Mouse (Mus musculus) yolk sac, embryonic 10.5 days (tissue): Measurements from ENCODE around the gene Pla2g6.

Source experiments
- DNase-seq: peaks from one replicate; pipeline ENCODE4 v3.0.0-alpha.2; 2017; ENCODE audit warnings: low spot score

Pla2g6 gene

GRCm38 (mm10) chr15:79328058-79328938, at the start of gene Pla2g6:
Pla2g6 (minus strand) TSS chr15:79328390.
- peak; percentile 100 for DNase-seq

GRCm38 (mm10) chr15:79377681-79378080, 49.5 kb upstream of the Pla2g6 start:
- no peak for DNase-seq

DNA sequence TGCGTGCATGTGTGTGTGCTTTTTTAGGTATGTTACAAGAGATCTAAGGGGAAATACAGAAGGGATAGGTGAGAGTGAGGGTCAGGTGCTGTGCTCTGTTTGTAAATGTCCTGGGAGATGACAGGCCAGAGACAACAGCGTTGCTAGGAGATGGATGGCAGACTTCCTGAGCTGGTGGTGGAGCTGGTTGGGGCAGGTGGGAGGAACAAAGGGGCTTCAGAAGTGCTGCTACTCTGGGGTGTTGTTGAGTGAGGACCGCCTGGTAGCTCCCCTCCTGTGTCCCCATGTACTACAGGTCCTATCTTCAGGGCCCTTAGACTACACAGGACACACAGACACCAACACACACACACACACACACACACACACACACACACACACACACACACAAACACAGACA, 46.6 kb upstream of the Pla2g6 start:
- no peak for DNase-seq

GRCm38 (mm10) chr15:79370281-79370843, 42.2 kb upstream of the Pla2g6 start:
- DNase-seq: no peak

GRCm38 (mm10) chr15:79369452-79370280, 41.5 kb upstream of the Pla2g6 start:
- peak; percentile 64 for DNase-seq

DNA sequence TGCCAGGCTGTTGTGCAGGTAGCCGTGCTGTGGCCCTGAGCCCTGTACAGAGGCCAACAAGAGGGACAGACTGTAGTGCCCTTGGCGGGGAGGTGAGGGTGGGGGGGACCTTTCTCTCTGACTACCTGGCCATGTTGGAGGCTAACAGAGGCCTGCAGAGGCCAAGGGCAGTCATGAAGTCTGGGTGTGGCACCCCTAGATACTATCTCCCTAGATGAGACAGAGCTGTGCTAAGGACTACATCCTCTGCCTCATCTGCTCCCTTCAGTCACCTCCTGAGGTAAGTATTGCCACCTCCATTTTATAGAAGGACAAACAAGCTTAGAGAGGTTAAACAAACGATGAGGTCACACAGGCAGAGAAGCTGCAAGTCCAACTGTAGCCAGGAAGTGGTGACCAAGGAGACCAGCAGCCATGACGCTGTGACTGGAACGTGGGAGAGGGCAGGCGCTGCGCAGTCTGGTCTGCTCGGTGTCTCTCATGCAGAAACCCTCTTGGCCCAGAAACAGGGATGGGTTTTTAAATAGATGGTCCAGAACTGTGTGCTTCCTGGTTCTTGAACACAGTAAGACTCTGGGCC, 40.8 kb upstream of the Pla2g6 start:
- peak; percentile 44 for DNase-seq

- DNase-seq: peak; percentile 75
Observed at GRCm38 (mm10) chr15:79368313-79368811, 40.2 kb upstream of the Pla2g6 start.

DNA sequence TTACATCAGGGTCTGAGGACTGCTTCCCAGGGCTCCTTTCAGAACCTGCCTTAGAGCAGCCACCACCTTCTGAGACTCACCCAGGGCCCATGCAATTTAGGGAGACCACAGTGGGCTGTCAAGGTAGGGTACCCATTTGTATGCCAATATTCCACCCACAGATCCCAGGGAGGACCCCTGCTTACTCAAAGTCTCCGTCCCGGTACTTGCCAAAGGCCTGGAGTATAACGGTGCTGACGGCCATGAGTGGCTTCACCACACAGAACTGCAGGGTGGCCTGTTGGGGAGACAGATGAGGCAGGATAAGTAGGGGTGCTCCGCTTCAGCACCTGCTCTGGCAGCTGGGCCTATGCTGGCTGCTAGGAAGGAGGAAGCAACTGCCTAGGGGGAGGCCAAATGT, 38.2 kb upstream of the Pla2g6 start:
- no peak for DNase-seq

- DNase-seq: no peak
Observed at GRCm38 (mm10) chr15:79365068-79365467, 36.9 kb upstream of the Pla2g6 start.

DNA sequence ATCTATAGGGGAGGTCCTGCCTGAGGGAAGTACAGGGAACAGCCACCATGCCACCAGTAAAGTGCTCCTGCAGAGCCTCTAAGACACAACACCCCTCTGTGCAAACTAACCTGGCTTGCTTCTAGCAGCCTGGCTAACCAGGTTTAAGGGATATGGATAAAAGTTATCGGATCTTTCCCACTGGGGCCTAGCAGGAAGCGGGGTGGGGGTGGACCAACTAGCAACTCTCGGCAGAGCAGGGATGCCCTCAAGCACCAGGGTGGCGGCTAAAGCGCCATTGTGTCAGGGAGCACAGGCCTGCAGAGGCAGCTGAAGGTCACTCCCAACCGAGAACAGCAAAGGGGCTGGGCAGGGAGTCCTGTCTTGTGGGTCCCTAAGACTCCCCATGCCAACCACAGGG, 35.9 kb upstream of the Pla2g6 start:
- DNase-seq: no peak

GRCm38 (mm10) chr15:79361023-79361422, 32.8 kb upstream of the Pla2g6 start:
- no peak for DNase-seq

DNA sequence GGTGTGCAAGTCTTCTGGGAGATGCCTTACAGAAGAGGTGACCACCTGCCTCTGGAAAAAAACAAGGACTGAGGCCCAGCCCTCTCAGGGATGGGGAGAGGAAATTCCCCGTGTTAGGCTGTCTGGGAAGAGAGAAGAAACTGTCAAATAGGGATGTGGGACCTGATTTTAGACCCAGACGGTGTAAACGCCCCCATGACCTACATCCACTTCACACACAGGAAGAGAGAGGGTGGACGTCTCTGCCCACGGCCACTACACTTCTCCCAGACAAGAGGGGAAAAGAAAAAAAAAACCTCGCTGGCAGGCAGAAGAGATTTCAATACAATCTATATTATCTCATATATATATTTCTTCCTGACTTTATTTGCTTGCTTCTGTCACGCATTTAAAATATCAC, 32.2 kb upstream of the Pla2g6 start:
- DNase-seq: no peak

GRCm38 (mm10) chr15:79359954-79360353, 31.8 kb upstream of the Pla2g6 start:
- no peak for DNase-seq

DNA sequence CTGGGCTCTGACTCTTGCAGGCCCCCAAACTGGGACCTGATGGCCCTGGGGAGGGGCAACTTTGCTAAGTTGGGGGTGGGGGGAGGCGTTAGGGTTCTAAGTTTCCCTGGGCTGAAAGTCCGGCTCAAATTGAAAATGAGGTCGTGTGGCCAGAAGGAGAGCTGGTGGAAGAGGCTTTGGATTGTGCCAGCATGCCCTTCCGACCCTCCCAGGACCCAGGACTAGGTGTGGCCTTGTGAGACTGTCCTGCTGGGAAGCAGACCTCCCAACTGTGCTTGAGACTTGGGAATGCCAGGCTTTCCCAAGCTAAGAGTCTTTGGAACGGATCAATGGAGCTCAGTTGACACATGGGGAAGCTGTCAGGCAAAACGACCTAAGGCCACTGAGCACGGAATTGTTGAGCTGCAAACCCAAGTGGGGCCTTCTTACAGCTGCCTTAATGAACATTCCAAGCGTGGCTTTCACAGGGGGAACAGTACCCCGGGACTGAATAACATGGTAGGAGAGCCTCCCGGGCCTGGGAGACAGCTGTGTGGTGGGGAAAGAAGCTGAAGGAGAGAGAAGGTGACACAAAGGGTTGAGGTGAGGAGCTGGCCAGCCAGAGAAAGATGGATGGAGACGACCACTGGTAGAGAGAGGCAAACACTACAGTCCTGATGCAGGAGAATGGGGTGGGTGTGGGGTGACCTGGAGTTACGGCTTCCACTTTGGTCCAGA, 29.9 kb upstream of the Pla2g6 start:
- DNase-seq: no peak

DNA sequence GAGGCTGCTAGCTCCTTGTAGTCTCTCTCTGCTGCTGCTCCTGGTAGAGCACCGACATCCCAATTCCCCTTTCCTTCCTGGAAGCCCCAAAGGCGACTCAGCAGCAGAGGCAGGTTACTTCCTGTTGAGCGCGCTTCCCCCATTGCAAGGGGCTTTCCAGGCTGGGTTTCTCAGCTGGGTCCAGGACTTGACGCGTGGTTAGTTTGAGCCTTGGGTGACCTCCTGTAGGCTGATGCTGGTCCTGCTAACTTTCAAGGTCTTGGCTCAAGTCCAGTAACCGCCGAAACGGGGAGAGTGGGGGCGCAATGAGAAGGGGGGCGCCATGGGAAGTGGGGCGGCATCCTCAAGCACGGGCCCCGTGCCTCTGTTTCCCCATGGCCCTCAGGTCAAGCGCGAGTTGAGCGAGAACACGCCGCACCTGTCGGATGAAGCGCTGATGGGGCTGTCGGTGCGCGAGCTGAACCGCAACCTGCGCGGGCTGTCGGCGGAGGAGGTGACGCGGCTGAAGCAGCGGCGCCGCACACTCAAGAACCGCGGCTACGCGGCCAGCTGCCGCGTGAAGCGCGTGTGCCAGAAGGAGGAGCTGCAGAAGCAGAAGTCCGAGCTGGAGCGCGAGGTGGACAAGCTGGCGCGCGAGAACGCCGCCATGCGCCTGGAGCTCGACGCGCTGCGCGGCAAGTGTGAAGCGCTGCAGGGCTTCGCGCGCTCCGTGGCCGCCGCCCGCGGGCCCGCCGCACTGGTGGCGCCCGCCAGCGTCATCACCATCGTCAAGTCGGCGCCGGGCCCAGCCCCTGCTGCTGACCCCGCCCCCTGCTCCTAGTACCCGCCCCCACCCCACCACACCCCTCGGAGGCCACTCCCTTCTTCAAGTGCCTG, 29.1 kb upstream of the Pla2g6 start:
- DNase-seq: peak; percentile 89

DNA sequence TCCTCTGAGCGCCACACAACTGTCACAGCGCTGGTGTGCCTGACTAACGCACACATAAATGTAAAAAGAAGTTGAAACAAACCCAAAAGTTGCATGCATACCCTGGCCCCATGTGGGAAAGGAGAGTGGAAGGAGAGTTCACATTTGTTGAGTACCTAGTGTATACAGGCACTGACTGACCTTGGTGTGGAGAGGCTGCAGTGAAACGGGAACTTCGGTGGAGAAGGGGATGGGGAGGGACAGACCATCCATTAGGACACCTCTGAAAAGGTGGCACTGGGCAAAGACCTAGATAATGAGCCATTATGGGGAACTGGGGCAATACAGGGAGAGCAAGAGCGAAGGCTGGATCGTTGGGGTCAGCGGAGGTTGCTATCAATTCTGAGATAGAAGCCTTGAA, 28.3 kb upstream of the Pla2g6 start:
- DNase-seq: no peak

GRCm38 (mm10) chr15:79354619-79355018, 26.4 kb upstream of the Pla2g6 start:
- no peak for DNase-seq

GRCm38 (mm10) chr15:79353690-79354305, 25.6 kb upstream of the Pla2g6 start:
- no peak for DNase-seq

DNA sequence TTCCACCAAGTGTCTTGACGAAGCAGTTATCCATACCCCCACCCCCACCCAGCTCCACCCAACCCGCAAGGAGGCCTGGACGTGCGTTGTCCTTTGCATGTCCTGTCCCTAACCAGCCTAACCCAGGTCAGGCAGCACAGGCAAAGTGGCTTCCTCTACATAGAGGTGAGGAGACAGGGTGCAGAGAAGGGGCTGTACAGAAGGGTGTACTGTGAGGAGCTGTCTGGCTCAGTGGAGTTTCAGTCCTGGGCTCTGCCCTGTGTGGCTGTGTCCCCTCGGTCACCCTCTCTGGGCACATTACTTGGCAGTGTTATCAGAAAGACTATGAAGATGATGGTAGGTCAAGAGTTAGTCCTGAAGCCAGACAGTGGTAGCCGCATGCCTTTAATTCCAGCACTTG, 24.3 kb upstream of the Pla2g6 start:
- no peak for DNase-seq

DNA sequence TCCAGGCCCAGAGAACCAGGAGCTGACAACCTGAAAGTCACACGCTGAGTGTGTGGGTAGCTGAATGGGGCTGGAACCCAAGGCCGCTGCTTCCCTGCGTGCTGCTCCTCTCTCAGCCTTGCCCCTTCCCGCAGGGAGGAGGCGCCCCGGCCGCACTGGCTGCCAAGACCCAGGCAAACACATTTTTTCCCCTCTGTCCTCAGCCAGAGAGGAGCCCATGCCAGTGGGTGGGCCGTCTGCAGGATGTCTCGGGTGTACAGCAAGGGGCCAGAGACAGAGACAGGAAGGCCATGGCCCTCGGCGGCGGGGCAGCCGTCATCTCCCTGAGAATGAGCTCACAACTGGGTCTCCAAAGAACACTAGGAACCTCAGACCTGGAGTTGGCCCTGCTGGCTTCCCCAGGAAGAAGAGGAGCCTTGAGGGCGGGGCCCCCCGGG, 23.2 kb upstream of the Pla2g6 start:
- DNase-seq: no peak
